Mouse (Mus musculus) lung, embryonic 16.5 days (tissue): ENCODE measurements around the gene Myom1. TPM values are rescaled to one million over a fixed set of nuclear protein-coding genes. Genes with fewer than 3 reads are reported as not detected.

Experiments used
- ATAC-seq: fragments of 200-750 bp; cut with Nextera tagmentation; 2 replicates; pipeline ENCODE4 v1.8.0; 2017; ENCODE audit warnings: low read depth, mild to moderate bottlenecking, moderate library complexity
- H3K27ac ChIP-seq: fragments of 300-500 bp; sonication (generic); 2 replicates; pipeline ENCODE4 v1.5.1; 2014; ENCODE audit warnings: mild to moderate bottlenecking, control low read depth, low read length
- H3K27me3 ChIP-seq: fragments of 300-500 bp; sonication (generic); 2 replicates; pipeline ENCODE4 v1.6.1; 2014; ENCODE audit warnings: low read depth, low read length, mixed read lengths; ENCODE audit not compliant: control insufficient read depth, insufficient read depth
- H3K36me3 ChIP-seq: fragments of 300-500 bp; sonication (generic); 2 replicates; pipeline ENCODE4 v1.6.1; 2014; ENCODE audit warnings: low read length; ENCODE audit not compliant: control insufficient read depth, insufficient read depth
- H3K4me1 ChIP-seq: fragments of 300-500 bp; sonication (generic); replicated peaks from 2 replicates; pipeline ENCODE4 v1.6.1; 2014; ENCODE audit warnings: low read length, mixed read lengths; ENCODE audit not compliant: control insufficient read depth, insufficient read depth
- H3K4me2 ChIP-seq: fragments of 300-500 bp; sonication (generic); 2 replicates; pipeline ENCODE4 v1.6.1; 2014; ENCODE audit warnings: low read depth, low read length, control low read depth
- H3K4me3 ChIP-seq: fragments of 300-500 bp; sonication (generic); 2 replicates; pipeline ENCODE4 v1.5.1; 2014; ENCODE audit warnings: mild to moderate bottlenecking, low read length, control low read depth
- H3K9ac ChIP-seq: fragments of 300-500 bp; sonication (generic); 2 replicates; pipeline ENCODE4 v1.6.1; 2014; ENCODE audit warnings: low read length, control low read depth
- H3K9me3 ChIP-seq: fragments of 300-500 bp; sonication (generic); 2 replicates; pipeline ENCODE4 v1.6.1; 2016; ENCODE audit warnings: low read length; ENCODE audit not compliant: control insufficient read depth
- WGBS: fragments of 180-500 bp; shearing (Covaris S2); extraction: QIAGEN DNeasy Blood & Tissue Kit; methylation state at CpG from one replicate; pipeline ENCODE4 v1.1.7; 2014; 5-methylcytosine and 5-hydroxymethylcytosine counted together
- polyA plus RNA-seq: library from polyadenylated mRNA; unstranded; fragments of >200 nt; fragmentation: Nextera tagmentation; extraction: Ambion mirVana; gene quantifications from 2 replicates; pipeline ENCODE4 v1.2.1, GENCODE M21; 2015

Myom1 gene
- polyA plus RNA-seq, 1 experiment from 2014 or later, result 11.4 TPM

DNA sequence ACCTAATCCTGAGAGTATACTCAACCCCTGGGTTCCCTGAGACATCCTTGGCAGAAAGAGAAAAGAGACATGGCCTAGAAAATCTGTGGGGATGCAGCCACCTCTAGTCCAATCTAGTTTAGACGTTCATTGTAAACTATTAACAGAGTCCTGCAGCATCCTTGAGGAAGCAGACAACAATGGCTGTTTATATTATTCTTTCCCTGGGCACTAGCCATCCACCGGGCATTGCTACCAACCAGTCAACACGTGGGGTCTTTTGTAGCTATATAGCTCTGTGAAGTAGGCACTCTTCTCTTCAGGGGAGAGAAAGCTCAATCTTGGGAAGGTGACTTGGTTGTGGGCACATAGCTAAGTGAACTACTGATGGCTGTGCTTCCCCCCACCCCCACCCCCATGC lies 110.3 kb downstream of the Myom1 start:
- H3K27me3 ChIP-seq, result no peaks in the 10 kb centered on the region
- no peak overlapping the region for H3K9ac ChIP-seq
- H3K27ac ChIP-seq, result no peak overlapping the region
- H3K4me3 ChIP-seq, result no peak overlapping the region
- H3K36me3 ChIP-seq, result no peaks in the 10 kb centered on the region
- no peaks in the 10 kb centered on the region for H3K9me3 ChIP-seq
- H3K4me2 ChIP-seq, result no peak overlapping the region
- 0 out of 2 replicates have a peak, but pooled peaks cover 3% of the 10 kb centered on the region for H3K4me1 ChIP-seq
- peak; percentile 41; the same call in 1 of the 2 replicates for ATAC-seq
- 65% methylated on average over 3 of the region's 3 CpGs for WGBS

DNA sequence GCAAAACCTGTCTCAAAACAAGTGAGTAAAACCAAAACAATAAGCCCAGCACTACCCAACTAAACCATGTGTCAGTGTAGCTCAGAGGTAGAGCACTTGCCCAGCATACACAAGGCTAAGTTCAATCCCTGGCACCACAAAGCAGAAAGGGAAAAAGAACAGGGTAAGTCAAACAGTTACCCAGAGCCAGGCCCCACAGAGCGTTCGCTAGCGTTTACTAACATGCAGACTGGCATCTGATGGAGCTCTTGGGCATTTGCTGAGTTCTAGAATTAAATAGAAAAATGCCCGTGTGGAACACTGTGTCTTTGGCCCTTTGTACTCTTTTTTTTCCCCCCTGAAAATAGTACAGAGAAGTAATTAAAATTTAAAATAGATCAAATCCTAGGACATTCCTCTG lies 111.8 kb downstream of the Myom1 start:
- no peak overlapping the region for H3K4me3 ChIP-seq
- no peak overlapping the region for H3K9ac ChIP-seq
- ATAC-seq, result no peak
- WGBS, result 77% methylated on average over 4 of the region's 4 CpGs
- no peaks in the 10 kb centered on the region for H3K27me3 ChIP-seq
- H3K4me2 ChIP-seq, result no peak overlapping the region
- H3K9me3 ChIP-seq, result no peaks in the 10 kb centered on the region
- H3K27ac ChIP-seq, result no peak overlapping the region
- no peaks in the 10 kb centered on the region for H3K36me3 ChIP-seq
- 0 out of 2 replicates have a peak, but pooled peaks cover 3% of the 10 kb centered on the region for H3K4me1 ChIP-seq

DNA sequence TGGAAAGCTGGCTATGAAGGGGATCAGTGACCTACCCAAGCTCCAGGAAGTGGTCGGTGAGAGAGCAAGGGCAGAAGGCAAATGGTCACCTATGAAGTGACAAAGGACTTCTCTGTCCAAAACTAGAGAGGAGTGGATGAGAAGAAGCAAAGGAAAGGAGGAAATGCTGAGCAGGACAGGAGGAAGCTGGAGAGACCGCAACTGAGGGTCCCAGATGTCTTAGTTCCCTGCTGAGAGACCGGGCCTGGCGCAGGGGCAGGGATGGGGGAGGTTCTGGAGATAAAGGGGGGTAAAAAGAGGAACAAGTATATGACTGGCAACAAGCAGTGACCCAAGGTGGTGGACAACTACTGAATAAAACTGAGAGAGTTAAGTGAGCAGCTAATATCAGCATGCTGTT lies 115.5 kb downstream of the Myom1 start:
- no peak for ATAC-seq
- no peaks in the 10 kb centered on the region for H3K36me3 ChIP-seq
- no peak overlapping the region for H3K4me3 ChIP-seq
- no peak overlapping the region for H3K27ac ChIP-seq
- H3K4me1 ChIP-seq, result no peaks in the 10 kb centered on the region
- H3K4me2 ChIP-seq, result no peak overlapping the region
- H3K27me3 ChIP-seq, result no peaks in the 10 kb centered on the region
- H3K9me3 ChIP-seq, result no peaks in the 10 kb centered on the region
- no peak overlapping the region for H3K9ac ChIP-seq
- WGBS, result 80% methylated on average over 4 of the region's 4 CpGs

DNA sequence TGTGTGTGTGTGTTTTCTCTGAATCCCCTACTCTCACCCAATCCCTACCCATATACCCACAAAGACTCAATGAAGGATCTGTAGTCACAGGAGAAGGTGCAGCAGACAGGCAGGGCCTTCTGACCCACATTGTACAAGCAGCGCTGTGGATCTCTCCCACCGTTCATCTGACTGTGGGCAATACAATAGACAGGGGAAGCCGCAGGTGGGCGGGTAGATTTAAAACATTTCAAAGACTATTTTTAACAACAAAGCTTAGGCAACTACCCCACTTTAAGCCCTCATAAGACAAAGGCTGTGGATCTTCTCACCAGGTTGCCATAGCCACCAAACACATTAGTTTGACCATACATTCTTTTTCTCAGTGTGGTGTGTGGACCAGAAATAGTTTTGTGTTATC lies 116.2 kb downstream of the Myom1 start:
- ATAC-seq, result no peak
- Histone ChIP-seq H3K9me3 (no peaks in the 10 kb centered on the region), H3K9ac (no peak overlapping the region), H3K4me2 (no peak overlapping the region), H3K4me1 (no peaks in the 10 kb centered on the region), H3K4me3 (no peak overlapping the region), H3K27ac (no peak overlapping the region), H3K27me3 (no peaks in the 10 kb centered on the region), H3K36me3 (no peaks in the 10 kb centered on the region)
- 73% methylated on average over 4 of the region's 4 CpGs for WGBS

DNA sequence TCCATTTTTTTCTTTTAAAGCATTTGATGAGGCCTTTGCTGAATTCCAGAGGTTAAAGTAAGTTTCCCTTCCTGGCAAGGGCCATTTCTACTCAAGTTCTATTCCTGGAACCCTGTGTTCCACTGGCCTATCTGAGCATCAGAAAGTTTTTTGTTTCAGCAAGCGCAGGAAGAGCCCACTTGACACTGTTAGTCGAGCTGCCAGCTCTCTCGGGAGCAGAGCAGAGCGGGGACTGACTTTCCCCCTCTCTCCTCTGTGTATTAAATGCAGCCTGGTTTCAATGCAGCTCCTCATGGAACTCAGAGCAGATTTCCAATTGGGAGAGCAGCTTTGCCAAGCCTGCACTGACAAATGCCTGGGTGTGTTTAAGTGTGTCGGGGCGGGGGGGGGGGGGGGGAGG lies 118.2 kb downstream of the Myom1 start:
- H3K27me3 ChIP-seq, result no peaks in the 10 kb centered on the region
- H3K4me3 ChIP-seq, result no peak overlapping the region
- 27% methylated on average over 4 of the region's 6 CpGs for WGBS
- H3K9ac ChIP-seq, result no peak overlapping the region
- peaks cover 2% of the 10 kb centered on the region; the same call in 1 of the 2 replicates for H3K4me1 ChIP-seq
- peak; percentile 79 for ATAC-seq
- no peaks in the 10 kb centered on the region for H3K9me3 ChIP-seq
- peak overlapping the region; percentile 50 for H3K27ac ChIP-seq
- no peaks in the 10 kb centered on the region for H3K36me3 ChIP-seq
- H3K4me2 ChIP-seq, result no peak overlapping the region

- H3K36me3 ChIP-seq, result no peaks in the 10 kb centered on the region
- H3K4me3 ChIP-seq, result no peak overlapping the region
- no peaks in the 10 kb centered on the region for H3K27me3 ChIP-seq
- no peak for ATAC-seq
- peaks cover 14% of the 10 kb centered on the region for H3K4me1 ChIP-seq
- H3K27ac ChIP-seq, result no peak overlapping the region
- H3K4me2 ChIP-seq, result no peak overlapping the region
- WGBS, result 69% methylated on average over 8 of the region's 8 CpGs
- H3K9me3 ChIP-seq, result no peaks in the 10 kb centered on the region
- H3K9ac ChIP-seq, result no peak overlapping the region
Observed at GRCm38 (mm10) chr17:71124061-71124670, 121.7 kb downstream of the Myom1 start.

DNA sequence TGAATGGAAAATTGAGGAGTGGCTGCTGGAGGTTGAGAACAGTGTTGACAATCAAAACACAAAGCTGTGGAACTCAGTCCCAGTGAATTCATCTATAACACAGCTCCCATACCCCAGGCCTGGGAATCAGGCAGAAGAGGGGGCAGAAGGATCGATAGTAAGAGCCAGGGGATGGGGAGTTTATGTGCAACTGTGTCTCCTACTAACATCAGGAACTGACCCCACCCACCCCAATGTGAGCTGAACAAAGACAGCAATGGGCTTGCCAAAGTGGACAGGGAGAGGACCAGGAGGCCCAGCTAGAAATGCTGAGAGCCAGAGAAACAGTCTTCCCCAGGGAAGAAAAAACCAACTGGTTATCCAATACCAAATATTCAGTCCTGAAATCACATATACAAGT lies 122.2 kb downstream of the Myom1 start:
- no peak overlapping the region for H3K4me3 ChIP-seq
- H3K36me3 ChIP-seq, result no peaks in the 10 kb centered on the region
- H3K27me3 ChIP-seq, result no peaks in the 10 kb centered on the region
- no peaks in the 10 kb centered on the region for H3K9me3 ChIP-seq
- no peak overlapping the region for H3K27ac ChIP-seq
- H3K4me2 ChIP-seq, result no peak overlapping the region
- no peak overlapping the region for H3K9ac ChIP-seq
- ATAC-seq, result no peak
- peaks cover 16% of the 10 kb centered on the region for H3K4me1 ChIP-seq
- 78% methylated on average over 1 of the region's 1 CpGs for WGBS

DNA sequence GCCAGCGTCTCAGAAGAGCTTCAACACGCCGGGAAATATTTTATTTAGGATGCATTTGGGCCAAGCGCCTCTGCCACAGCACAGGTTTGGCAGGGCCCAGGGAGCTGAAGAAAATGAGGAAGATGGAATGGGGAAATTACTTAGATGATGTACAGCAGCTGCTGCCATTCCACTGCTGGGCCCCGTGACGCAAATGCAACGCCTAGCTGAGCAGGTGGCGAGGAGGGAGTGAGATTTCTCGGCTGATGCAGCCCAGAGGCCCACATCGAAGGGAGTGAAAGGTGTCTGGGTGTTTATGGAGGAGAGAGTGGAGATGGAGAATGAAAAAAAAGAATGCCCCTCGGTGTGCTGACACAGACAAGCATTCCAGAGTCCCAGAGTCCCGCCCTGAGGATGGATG lies 123.1 kb downstream of the Myom1 start:
- H3K4me2 ChIP-seq, result no peak overlapping the region
- H3K4me3 ChIP-seq, result no peak overlapping the region
- 64% methylated on average over 12 of the region's 12 CpGs for WGBS
- H3K9me3 ChIP-seq, result no peaks in the 10 kb centered on the region
- ATAC-seq, result no peak
- H3K27me3 ChIP-seq, result no peaks in the 10 kb centered on the region
- H3K4me1 ChIP-seq, result peaks cover 22% of the 10 kb centered on the region
- no peak overlapping the region for H3K9ac ChIP-seq
- H3K36me3 ChIP-seq, result no peaks in the 10 kb centered on the region
- no peak overlapping the region for H3K27ac ChIP-seq

DNA sequence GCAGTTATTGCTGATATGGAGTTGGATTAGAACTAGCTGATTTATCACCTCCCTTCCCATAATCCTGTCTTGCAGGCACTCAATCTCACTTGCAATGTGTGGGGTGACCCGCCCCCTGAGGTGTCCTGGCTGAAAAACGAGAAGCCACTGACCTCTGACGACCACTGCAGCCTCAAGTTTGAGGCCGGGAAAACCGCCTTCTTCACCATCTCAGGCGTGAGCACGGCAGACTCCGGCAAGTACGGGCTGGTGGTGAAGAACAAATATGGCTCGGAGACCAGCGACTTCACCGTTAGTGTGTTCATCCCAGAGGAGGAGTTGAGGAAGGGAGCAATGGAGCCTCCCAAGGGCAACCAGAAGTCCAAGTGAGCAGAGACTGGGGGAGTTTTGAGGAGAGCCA lies 123.6 kb downstream of the Myom1 start:
- no peak for ATAC-seq
- Histone ChIP-seq H3K4me1 (peaks cover 22% of the 10 kb centered on the region), H3K9me3 (no peaks in the 10 kb centered on the region), H3K4me2 (no peak overlapping the region), H3K4me3 (no peak overlapping the region), H3K27me3 (no peaks in the 10 kb centered on the region), H3K27ac (no peak overlapping the region), H3K36me3 (no peaks in the 10 kb centered on the region), H3K9ac (no peak overlapping the region)
- 64% methylated on average over 12 of the region's 12 CpGs for WGBS
